Mouse (Mus musculus) left cerebral cortex, postnatal 4 days (tissue): ENCODE results near the gene Npsr1. TPM values are rescaled to one million over a fixed set of nuclear protein-coding genes. Genes with fewer than 3 reads are reported as not detected.

Source experiments
- DNase-seq: peaks from one replicate; pipeline ENCODE4 v3.0.0-alpha.2; 2022
- intact Hi-C: fragments of 180-260 bp; cut with DNase I; formaldehyde crosslinking; loops from one replicate; pipeline ENCODE4 v1.15.1; 2025
- total RNA-seq, 2 experiments: library from RNA; stranded (reverse); gene quantifications; 2 replicates each; pipeline ENCODE4 v1.2.3; 2021

Gene Npsr1
- total RNA-seq, 2 experiments from 2014 or later, result 0.96 to 1.0 TPM

GRCm38 (mm10) chr9:24217721-24218120, 119.9 kb downstream of the Npsr1 start:
- no peak for DNase-seq

GRCm38 (mm10) chr9:24236461-24236860, 138.7 kb downstream of the Npsr1 start:
- intact Hi-C loops, result no loop called here
- DNase-seq, result no peak

More at GRCm38 (mm10) chr9:24217721-24218120, 119.9 kb downstream of the Npsr1 start:
- intact Hi-C loops, result no loop called here

- intact Hi-C loops, result no loop called here
- no peak for DNase-seq
These were observed 149.8 kb downstream of the Npsr1 start for GRCm38 (mm10) chr9:24247557-24247956.

GRCm38 (mm10) chr9:24254236-24254635, 156.4 kb downstream of the Npsr1 start:
- intact Hi-C loops, result no loop called here
- DNase-seq, result no peak

- intact Hi-C loops, result no loop called here
- DNase-seq, result no peak
These were observed 182.9 kb downstream of the Npsr1 start for GRCm38 (mm10) chr9:24280498-24281287.

- intact Hi-C loops, result no loop called here
- no peak for DNase-seq
These were observed 184.8 kb downstream of the Npsr1 start for GRCm38 (mm10) chr9:24282617-24283016.

GRCm38 (mm10) chr9:24283071-24283470, 185.3 kb downstream of the Npsr1 start:
- intact Hi-C loops, result no loop called here

GRCm38 (mm10) chr9:24283536-24283935, 185.7 kb downstream of the Npsr1 start:
- DNase-seq, result no peak
- intact Hi-C loops, result no loop called here

More at GRCm38 (mm10) chr9:24283071-24283470, 185.3 kb downstream of the Npsr1 start:
- peak; percentile 70 for DNase-seq

- DNase-seq, result no peak
- intact Hi-C loops, result no loop called here
These were observed 186.7 kb downstream of the Npsr1 start for GRCm38 (mm10) chr9:24284239-24285084.

GRCm38 (mm10) chr9:24285419-24285818, 187.6 kb downstream of the Npsr1 start:
- no peak for DNase-seq
- intact Hi-C loops, result no loop called here

- DNase-seq, result peak; percentile 13
These were observed 193.6 kb downstream of the Npsr1 start for GRCm38 (mm10) chr9:24291385-24291784.

GRCm38 (mm10) chr9:24293252-24293959, 195.6 kb downstream of the Npsr1 start:
- no peak for DNase-seq
- intact Hi-C loops, result no loop called here

More at GRCm38 (mm10) chr9:24291385-24291784, 193.6 kb downstream of the Npsr1 start:
- intact Hi-C loops, result no loop called here

GRCm38 (mm10) chr9:24302906-24303305, 205.1 kb downstream of the Npsr1 start:
- peak; percentile 50 for DNase-seq
- intact Hi-C loops, result no loop called here

GRCm38 (mm10) chr9:24306990-24307389, 209.2 kb downstream of the Npsr1 start:
- DNase-seq, result no peak
- intact Hi-C loops, result no loop called here

GRCm38 (mm10) chr9:24307400-24307799, 209.6 kb downstream of the Npsr1 start:
- no peak for DNase-seq
- intact Hi-C loops, result no loop called here

GRCm38 (mm10) chr9:24315835-24316234, 218.0 kb downstream of the Npsr1 start:
- intact Hi-C loops, result no loop called here
- no peak for DNase-seq

- intact Hi-C loops, result no loop called here
- DNase-seq, result no peak
These were observed 233.9 kb downstream of the Npsr1 start for GRCm38 (mm10) chr9:24331661-24332060.

GRCm38 (mm10) chr9:24341321-24341720, 243.5 kb downstream of the Npsr1 start:
- DNase-seq, result no peak
- intact Hi-C loops, result no loop called here

GRCm38 (mm10) chr9:24347011-24347410, 249.2 kb downstream of the Npsr1 start:
- intact Hi-C loops, result no loop called here
- DNase-seq, result no peak

GRCm38 (mm10) chr9:24349510-24349909, 251.7 kb downstream of the Npsr1 start:
- intact Hi-C loops, result no loop called here
- no peak for DNase-seq

GRCm38 (mm10) chr9:24351402-24351801, 253.6 kb downstream of the Npsr1 start:
- intact Hi-C loops, result no loop called here
- DNase-seq, result no peak
